Mouse (Mus musculus) induced T-regulatory cell, adult 2 months (primary cell): ENCODE data around the gene Shmt2.

Experiments
- DNase-seq: peaks from one replicate; pipeline ENCODE4 v3.0.0-alpha.2; 2012; ENCODE audit warnings: low read depth

The Shmt2 gene

DNA sequence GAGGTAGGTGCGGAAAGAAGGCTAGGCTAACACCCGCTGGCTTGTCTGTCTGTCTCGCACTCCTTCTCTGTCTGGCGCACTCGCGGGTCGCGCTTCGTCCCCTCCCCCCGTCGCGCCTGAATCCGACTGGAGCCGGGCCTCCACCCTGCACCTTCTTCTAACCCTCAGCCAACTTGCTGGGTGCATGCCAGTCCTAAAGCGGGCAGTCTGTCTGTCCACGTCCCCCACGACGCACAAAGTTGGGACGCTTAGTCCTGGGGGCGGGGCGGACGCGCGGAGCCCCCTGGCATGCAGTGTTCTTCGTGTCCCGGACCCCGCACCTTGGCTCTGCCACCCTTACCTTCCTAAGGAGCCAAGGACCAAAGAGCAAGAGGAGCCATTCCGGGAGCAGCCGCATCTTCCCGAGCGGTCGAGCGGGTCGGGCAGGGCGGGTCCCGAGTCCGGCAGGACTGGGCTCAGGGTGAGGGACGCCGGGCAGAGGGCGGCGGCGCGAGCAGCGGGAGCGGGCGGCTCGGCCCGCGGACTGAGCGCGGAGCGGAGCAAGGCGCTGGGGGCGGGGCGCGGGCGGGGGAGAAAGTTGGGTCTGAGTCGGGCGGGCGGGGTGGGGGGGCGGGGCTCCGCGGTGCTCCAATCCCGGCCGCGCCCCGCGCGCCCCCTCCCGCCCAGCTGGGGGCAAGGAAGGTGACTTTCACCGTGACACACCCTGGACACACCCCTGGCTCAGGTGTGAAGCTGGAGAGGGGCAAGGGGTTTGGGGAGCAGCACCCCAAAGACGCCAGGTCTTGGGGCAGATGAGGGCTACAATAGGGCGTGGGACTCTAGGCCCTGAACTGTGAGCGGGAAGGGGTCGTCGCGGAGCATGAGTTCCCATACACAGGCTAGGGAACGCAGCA is 12.0 kb upstream of the Shmt2 start, which contains the start of gene Nxph4:
Gene Nxph4 (minus strand): TSS at position 524 of the 893 bp plus-strand sequence.
- DNase-seq: peak; percentile 57

DNA sequence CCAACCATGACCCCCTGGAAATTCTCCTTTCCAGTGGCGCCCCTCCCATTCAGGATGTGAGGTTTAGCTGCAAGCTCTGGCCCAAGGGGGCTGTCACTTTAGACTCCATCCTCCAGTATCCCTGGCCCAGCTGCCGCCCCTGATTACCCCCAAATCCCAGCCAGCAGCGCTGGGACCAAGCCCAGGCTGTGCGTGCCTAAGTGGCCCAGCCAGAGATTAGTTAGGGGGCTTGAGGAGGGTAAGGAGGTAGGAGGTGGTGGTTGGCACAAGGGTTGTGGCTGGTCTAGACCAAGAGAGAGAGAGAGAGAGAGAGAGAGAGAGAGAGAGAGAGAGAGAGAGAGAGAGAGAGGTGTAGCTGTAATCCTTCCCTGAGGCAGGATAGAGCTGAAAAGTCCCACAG is 9.3 kb upstream of the Shmt2 start:
- DNase-seq: no peak

DNA sequence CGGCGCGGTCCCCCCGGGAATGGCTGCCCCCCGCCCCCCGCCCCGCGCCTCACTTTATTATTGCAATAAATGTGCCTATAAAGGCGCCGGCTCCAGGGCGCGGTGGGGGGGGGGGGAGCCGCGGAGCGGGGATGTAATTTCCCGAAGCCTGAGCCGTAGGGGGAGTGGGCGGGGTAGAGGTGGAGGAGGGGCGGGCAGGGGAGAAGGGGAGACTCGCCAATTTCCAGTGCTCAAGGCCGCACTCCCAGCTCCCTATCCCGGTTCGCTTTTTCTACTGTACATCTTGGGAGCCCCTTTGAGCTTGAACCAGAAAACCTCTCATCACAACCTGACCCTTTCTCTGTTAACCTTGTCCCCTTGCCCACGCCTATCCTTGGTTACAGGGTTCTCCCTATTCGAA is 8.7 kb upstream of the Shmt2 start:
- DNase-seq: no peak

DNA sequence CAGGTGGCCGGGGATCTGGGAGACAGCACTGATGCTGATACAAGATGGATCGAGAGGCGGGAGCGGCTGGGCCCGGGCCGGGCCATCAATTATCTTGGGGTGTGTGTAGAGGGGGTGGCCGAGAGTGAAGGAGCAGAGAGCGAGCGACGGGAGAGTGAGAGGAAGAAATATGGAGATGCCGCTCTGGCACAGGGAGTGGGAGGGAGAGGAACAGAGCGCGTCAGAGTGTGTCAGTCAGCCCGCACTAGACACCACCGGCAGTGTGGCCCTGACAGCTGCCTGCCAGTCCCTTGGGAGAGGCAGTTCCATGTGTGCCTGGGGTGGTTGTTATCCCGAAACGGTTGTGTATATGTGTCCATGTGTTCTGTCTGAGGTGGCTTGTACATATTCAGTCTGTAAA is 5.2 kb upstream of the Shmt2 start:
- no peak for DNase-seq

DNA sequence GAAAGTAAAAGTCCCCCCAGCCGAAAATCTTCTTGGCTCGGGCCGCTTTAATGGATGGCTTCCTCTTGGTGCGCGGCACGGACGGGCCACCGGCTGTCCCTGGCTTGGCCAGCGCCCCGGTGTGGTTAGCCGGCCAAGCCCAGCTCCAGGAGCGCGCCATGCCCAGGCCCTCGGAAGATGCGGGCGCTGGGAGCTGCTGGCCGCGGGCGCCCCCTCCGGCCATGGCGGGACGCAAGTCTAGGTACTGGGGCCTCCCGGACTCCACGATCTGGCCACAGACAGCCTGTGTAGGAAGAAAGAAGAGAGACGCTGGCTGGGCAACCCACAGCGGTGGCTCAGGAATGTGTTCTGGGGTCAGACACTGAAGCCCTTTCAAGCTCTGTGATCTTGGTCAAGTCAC is 4.4 kb upstream of the Shmt2 start:
- peak; percentile 57 for DNase-seq

DNA sequence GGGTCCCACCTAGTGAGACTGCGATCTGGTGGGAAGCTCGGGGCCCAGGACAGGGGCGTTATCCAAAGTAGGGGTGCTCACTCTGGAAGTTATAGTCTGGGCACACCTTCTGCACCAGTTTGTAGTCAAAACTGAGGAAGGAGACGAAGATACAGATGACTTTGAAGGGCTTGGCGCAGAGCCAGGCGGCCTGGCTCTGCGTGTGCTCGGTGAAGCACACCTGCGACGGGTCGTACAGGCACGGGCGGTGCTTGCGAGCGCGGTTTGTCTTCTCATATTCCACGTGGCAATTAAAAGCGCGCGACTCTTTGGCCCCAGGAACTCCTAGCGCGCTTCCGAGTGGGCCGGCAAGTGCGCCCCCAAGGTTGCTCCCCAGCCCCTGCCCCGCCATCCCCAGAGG is 3.8 kb upstream of the Shmt2 start:
- peak; percentile 57 for DNase-seq

DNA sequence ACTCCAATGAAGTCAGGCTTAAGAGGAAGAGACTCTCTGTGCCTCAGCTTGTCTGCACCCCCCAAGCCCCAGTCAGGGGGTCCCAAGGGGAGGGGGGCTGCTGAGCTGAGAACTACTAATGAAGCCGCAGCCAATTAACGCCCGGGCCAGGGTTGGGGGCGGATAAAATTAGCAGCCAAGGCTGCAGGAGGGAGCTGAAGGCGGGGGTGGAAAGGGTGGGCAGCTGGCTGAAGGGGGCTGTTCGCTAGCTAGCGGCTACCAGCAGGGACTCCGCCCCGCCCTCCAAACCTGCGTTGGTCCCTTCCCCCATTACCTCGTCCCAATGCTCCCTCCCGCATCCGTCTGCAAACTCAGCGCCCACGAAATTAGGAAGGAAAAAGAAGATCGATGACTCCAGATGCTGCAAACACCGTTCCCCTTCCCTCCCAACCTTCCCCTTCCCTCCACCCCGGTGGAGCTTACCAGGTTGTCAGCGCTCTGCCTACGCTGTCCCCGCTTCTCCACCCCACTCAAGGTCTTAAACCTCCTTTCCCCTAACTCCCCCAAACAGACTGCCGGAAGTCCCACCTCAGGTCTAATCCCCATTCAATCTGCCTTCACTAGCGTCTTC is 2.5 kb upstream of the Shmt2 start:
- no peak for DNase-seq

DNA sequence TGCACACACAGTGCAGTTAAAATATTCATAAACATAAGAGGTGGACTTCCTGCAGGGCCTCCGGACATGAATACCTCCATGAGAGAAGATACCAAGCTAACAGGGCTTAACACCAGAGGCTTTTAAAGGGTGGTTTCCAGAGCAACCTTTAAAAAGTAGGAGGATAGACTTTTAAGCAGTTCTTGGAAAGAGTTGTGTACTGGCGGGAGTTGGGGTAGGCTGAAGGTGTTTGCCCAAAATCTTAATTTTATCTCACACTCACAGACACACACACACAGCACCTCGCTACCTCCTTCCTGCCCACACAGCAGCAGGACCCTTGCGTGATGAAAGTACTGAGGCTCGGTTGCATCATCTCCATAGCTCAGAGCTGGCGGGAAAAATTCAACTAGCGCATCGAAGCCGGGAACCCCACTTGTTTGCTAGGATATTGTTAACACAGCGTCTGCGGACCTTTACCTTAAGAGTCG is 598 bp downstream of the Shmt2 start:
- no peak for DNase-seq

DNA sequence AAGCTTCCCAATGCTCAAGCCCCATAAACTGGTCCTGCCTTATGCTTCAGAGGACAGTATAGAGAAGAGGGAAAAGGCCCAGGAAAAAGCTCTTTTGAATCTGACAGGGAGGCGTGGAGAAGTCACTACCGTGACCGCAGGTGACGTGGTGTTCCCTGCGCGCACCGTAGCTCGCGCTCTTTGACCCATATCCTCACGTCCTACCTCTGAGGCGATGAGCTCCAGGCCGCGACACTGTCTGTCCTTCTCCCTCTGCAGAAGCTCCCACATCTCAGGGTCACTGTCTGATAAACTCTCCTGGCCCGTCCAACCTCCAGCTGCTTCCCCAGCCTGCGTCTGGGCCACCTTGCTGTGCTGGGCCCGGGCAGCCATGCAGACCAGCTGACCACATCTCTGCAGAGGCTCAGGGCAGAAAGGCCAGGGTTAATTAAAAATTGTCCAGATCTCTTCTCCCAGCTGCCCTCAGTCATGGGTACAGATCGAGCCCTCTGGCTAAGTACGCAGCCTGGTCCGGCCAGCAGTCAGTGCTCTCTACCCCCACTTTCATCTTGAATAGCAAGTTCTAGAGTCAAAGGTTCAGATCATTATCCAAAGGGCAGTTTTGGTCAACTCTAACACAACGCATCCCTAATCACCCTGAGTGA is 1.4 kb downstream of the Shmt2 start:
- no peak for DNase-seq

DNA sequence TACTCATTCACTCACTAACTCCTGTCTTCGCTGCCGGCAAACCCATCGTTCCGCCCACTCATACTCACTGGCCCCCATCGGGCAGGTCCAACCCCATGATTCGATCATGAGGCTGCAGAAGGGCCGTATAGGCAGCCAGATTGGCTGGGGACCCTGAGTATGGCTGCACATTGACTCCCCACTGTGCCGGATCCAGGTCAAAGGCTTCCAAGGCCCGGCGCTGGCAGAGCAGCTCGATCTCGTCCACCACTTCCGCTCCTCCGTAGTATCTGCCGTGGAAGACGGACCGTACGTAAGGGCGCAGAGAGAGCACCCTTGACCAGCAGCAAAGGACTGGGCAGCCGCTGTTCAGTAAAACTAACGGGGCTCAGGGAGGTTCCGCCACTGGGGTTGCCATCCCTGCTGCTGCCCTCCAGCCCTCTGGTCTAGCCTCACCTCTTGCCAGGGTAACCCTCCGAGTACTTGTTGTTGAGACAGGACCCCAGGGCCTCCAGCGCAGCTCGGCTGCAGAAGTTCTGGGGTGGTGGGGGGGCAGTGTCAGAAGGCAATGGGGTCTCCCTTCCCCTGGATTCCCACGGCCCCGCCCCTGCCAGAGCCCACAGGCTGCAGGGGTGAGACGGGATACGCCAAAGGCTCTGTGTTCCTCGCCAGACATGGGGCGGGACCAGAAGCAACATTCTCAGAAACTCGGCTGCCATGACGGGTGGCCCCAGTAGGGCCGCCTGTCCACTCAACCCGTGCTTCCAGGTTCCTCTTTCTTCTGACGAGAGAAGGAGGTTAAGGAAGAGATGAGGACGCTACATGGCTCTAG is 2.1 kb downstream of the Shmt2 start:
- no peak for DNase-seq

DNA sequence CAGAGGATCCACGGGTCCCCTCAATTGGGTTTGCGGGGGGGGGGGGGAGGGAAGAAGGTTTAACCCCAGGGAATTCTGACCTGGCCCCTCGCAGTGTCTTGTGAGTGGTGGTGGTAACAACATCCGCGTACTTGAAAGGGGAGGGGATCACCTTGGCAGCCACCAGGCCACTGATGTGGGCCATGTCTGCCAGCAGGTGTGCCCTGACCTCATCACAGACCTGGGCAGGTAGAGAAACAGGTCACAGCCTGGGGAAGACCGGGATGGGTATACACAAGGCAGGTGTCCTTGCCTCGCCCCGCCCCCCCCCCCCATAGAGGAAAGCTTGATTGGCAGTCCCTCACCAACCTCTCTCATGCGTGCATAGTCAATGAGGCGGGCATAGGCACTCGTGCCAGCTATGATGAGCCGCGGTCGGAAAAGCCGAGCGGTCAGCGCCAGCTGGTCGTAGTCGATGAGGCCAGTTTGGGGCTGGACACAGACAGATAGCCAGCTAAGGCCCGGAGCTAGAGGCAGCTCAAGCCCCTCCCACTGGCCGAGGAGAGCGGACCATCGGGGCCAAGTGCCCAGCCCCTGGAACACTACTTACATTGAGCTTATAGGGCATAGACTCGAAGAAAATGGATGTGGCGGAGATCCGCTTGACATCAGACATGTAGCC is 3.1 kb downstream of the Shmt2 start:
- DNase-seq: no peak

DNA sequence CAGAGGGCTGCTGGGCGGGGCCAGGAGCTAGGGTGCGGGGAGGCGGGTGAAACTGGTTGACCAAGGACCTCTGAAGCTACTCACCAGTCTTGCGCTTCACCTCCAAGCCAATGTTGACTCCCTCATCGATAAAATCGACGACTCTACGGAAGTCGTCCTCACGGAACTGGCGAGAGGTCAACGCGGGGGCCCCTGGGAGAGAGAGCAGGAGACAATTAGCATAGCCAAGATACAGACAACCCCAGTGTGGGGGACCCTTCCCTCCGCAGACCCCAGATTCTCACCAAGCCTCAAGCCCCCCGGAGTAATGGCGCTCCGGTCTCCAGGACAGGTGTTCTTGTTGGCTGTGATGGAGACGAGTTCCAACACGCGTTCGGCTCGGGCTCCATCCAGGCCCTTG is 4.3 kb downstream of the Shmt2 start:
- no peak for DNase-seq

DNA sequence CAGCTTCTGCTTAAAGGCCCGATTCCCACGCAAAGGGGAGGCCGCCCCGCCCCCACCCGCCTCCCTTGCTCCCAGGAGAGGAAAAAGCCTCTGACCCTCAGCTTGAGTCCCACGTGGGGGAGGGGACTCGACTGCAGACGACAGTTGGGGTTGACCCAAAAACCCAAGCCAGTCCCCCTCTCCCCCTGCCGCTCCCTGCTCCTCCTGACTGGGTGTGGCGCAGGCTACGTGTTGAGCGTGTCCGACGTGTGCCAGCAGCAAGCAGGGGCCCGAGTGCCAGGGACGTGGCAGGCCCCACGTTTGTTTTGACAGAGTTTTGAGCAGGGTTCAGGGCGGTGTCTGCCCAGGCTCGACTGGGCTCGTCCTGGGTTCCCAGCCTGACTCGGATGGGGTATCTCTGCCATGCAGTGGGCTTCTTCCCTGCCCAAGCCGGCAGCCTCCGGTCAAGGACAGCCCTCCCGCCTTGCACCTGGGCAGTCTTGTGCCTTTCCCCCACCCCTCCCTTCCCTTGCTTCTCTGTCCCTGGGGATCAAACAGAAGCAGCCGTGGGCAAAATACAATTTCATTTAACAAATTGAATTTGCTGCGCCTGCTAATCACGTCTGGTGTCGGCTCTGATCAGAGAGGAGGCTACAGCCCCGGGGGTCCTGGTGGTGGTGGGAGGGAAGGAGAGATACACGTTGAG is 5.5 kb downstream of the Shmt2 start:
- no peak for DNase-seq

DNA sequence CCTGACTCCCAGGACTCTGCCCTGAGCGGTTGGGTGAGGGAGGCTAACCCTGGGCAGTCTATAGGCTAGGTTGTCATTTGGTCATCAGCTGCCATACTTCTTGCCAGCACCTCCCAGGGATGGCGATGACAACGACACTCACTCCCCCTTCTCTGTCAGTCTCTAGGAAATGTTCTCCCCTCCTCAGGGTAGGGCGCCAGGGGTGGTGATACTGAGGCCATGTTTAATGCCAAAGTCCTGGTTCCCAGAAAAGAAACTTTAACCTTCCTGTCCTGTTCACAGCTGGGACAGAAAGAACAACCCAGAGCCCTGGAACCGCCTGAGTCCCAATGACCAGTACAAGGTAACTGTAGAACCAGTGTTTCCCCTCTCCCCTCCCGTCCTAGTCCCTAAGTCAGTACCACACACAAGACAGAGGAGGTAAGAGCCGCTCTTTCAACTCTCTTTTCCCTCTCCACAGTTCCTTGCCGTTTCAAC is 6.2 kb downstream of the Shmt2 start:
- no peak for DNase-seq

DNA sequence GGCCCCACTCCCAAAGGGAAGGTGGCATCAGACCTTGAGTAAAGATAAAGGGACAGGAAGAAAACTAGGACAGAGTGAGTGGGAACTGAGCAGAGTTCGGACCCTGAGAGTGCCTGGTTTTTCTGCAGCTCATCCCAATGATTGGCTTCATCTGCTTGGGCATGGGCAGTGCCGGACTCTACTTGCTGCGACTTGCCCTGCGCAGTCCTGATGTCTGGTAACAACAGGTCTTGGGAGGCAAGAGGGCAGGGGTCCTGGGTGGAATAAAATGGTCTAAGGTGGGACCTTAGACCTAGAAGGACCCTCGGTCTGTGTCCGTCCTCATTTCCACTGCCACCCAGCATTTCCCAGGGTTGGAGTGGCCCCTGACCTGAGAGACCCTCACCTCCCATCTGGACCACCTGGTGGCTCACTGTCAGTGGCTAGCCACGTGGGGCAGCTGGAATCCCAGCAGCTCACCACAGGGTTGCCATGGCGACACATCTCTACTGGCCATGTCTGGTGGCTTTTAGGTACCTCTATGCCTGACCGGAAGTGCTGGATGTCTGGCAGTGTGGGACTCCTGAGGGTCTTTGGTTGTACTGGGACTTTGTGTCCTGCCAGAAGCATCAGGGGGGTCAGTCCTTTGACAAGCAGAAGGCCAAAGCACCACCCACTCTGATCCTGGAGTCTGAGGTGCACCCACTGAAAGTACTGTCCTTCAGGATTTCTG is 6.8 kb downstream of the Shmt2 start:
- DNase-seq: no peak

DNA sequence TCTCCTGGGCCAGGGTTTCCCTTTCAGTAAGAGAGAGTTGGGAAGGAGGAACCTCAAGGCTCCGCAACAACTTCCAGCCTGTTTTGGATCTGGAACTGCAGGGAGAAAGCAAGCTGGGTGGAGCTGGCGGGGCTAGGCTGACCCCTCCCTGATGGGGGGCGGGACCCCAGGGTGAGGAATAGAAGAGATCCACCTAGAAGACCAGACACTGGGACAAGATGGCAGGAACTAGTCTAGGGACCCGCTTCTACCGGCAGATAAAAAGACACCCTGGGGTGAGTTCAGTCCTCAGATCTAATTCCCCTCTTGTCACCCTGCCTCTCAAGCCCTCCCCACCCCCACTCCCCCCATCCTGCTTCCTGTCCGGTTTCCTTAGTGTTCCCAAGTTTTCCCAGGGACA is 7.5 kb downstream of the Shmt2 start, which contains the start of gene Ndufa4l2:
Gene Ndufa4l2 (plus strand): TSS at position 204 of the 400 bp plus-strand sequence.
- DNase-seq: no peak

DNA sequence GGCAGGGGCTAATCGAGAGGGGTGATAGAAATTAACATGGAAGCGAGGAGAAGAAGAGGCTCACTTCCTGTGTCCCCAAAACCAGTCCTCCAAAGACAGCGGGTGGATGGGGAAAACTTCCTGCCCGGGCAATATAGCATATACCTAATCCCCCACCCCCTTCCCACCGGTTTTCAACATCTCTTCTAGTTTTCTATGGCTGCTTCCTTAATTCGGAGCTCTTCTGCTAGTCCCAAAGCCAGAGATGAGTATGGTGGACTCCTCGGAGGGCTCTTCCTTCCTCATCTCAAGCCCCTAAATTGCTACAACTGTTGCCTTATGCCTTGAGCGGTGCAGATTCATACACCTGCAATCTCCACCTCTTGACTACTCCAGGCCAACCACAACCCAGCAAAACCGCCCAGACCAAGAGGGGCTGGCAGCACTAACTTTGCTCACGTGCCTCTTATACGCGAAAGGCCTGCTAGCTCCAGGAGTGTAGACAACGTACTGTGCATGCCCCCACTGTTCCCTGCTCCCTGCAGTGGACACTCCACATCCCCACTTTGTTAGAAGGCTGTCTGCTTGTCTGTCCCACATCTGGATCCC is 8.0 kb downstream of the Shmt2 start:
- DNase-seq: peak; percentile 29

DNA sequence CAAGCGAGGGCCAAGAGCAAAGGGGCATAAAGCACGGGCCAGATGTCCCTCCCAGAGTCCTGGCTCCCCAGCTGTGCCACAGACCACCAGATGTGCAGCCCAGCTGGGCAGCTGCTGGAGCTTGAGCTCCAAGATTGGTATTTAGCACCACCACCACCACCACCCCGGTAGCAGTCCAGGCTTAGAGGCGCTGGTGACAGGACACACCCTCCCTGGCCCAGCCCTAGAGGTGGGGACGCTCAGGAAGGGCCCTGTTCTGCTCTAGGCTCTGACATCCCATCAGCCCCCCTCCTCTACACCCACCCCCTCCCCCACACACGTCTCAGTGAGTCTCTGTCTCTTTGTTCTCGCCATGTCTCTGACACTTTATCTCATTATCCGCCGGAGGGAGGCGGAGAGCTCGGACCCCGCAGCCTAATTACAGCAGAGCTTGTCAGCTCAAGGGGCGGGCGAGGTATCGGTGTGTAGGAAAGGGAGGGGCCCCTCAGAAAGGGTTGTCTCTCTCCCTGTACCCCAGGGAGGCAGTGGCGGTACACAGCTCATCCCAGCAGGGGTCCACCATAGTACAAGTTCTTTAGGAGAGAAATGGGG is 8.6 kb downstream of the Shmt2 start:
- peak; percentile 48 for DNase-seq

DNA sequence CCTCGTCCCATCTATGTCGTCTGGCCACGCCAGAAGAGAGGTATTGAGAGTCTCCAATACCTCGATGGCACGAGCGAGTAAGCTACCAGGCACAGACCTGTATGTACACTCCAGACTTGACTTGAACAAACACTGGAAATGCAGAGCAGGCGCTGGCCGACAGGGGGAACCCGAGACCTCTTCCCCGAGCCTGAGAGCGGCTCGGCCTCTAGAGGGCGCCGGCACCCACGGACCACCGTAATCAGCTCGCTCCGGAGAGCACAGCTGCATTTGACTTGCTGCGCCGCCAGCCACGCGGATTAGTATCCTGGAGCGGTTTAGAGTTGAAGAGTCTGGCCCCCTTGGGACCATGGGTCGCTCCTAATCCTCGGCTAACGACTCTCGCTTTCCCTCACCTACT is 9.4 kb downstream of the Shmt2 start:
- peak; percentile 95 for DNase-seq
